ENCODE assay signal across 8 mouse cellular contexts in the genomic region with DNA sequence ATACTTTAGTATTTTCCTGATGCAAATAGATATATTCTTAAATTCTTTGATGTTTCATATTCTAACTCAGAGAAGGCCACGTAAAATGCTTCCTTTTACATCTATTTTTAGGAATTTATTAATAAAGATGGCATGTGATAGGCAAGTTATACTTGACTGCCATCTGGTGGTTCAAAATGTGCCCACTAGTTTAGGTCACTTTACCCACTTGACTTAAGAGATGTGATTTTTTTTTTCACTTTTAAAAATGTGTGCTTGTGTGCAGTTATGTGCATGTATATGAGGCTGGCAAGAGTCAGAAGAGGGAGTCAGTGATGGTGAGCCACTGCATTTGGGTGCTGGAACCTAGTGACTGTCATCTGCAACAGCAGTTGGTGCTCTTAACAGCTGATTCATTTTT.
DNase-seq lines count a peak whose midpoint lies in the region; ATAC-seq and TF ChIP-seq lines count a peak whose summit lies in the region.
"Had no signal": no experiment of that assay in that cellular context is flagged by ENCODE, and none has a peak within 500 bp of the region (broad histone marks: within the 10 kb centered on the region; RNA-seq: fewer than 3 reads in every experiment).

No protein-coding gene starts in this region.

- no peak overlapping the region for H3K4me3 ChIP-seq in heart, postnatal 0 days (ENCODE audit: low read depth, low read length)
- no peak overlapping the region for H3K4me3 ChIP-seq in stomach, postnatal 0 days (ENCODE audit: low read depth, low read length)

- H3K27ac ChIP-seq in heart, postnatal 0 days (ENCODE audit: low read depth) = no peak overlapping the region
- no peak overlapping the region for H3K27ac ChIP-seq in stomach, postnatal 0 days (replicated peaks)

- no peak for ATAC-seq in heart, postnatal 0 days (ENCODE audit: insufficient read depth, low read depth)
- ATAC-seq in stomach, postnatal 0 days (ENCODE audit: low FRiP score, low TSS enrichment) = no peak
- ATAC-seq: hindbrain, embryonic 16.5 days had no signal

- 11% methylated on average over 1 of the region's 1 CpGs for WGBS in heart, postnatal 0 days
- 17% methylated on average over 1 of the region's 1 CpGs for WGBS in stomach, postnatal 0 days

- H3K4me2 ChIP-seq in heart, postnatal 0 days (ENCODE audit: low read depth, low read length) = no peak overlapping the region
- H3K4me2 ChIP-seq in stomach, postnatal 0 days (replicated peaks; ENCODE audit: low read depth) = no peak overlapping the region

- H3K36me3 ChIP-seq in heart, postnatal 0 days (replicated peaks; ENCODE audit: control insufficient read depth, insufficient read depth, low read length) = no peaks in the 10 kb centered on the region
- no peaks in the 10 kb centered on the region for H3K36me3 ChIP-seq in stomach, postnatal 0 days (ENCODE audit: control insufficient read depth, insufficient read depth, low read length)

- H3K4me1 ChIP-seq in heart, postnatal 0 days (ENCODE audit: control insufficient read depth, insufficient read depth) = no peaks in the 10 kb centered on the region
- no peaks in the 10 kb centered on the region for H3K4me1 ChIP-seq in stomach, postnatal 0 days (replicated peaks; ENCODE audit: control insufficient read depth, insufficient read depth)

- peak; percentile 56 for TF ChIP-seq CTCF in heart, postnatal 0 days (IDR thresholded peaks at IDR 0.05; ENCODE audit: low read depth)
- TF ChIP-seq CTCF in stomach, postnatal 0 days (IDR thresholded peaks at IDR 0.05; ENCODE audit: low read depth) = peak; percentile 71

- H3K27me3 ChIP-seq in heart, postnatal 0 days (ENCODE audit: control insufficient read depth, insufficient read depth, low read length) = no peaks in the 10 kb centered on the region
- no peaks in the 10 kb centered on the region for H3K27me3 ChIP-seq in stomach, postnatal 0 days (ENCODE audit: control insufficient read depth, insufficient read depth, low read length)

- TF ChIP-seq EP300 in heart, postnatal 0 days (IDR thresholded peaks at IDR 0.05; ENCODE audit: low read depth) = no peak
- no peak for TF ChIP-seq EP300 in stomach, postnatal 0 days (optimal IDR thresholded peaks at IDR 0.05)

- no peaks in the 10 kb centered on the region for H3K9me3 ChIP-seq in heart, postnatal 0 days (replicated peaks; ENCODE audit: control insufficient read depth, low read length)
- no peaks in the 10 kb centered on the region for H3K9me3 ChIP-seq in stomach, postnatal 0 days (ENCODE audit: control insufficient read depth, low read length)

- peak; percentile 16 for DNase-seq in heart, postnatal 0 days (ENCODE audit: low spot score)
- no peak for DNase-seq in heart, adult 9 months (ENCODE audit: low spot score in 2 of 2)
- peak; percentile 7 for DNase-seq in lung, postnatal 36 days
- no peak for DNase-seq in lung, postnatal 14 days
- peak; percentile 34 for DNase-seq in embryo, embryonic 11 days
- DNase-seq in stomach, postnatal 0 days (ENCODE audit: low spot score) = no peak
- no peak for DNase-seq in kidney, postnatal 25 days

- H3K9ac ChIP-seq in heart, postnatal 0 days (replicated peaks; ENCODE audit: low read depth, low read length) = no peak overlapping the region
- H3K9ac ChIP-seq in stomach, postnatal 0 days (ENCODE audit: low read length) = no peak overlapping the region

Comparison
In these comparisons a context has a peak if more than half of its experiments do, and no peak if none do; other contexts are left out.
1. DNase-seq: peak in heart, postnatal 0 days (single experiment), lung, postnatal 36 days (single experiment) and embryo, embryonic 11 days (single experiment); none in heart, adult 9 months (0 of 2), lung, postnatal 14 days (single experiment), stomach, postnatal 0 days (single experiment) and kidney, postnatal 25 days (0 of 2).